Mouse (Mus musculus) testis, adult 2 months (tissue): ENCODE measurements around the gene Chek2. TPM values are rescaled to one million over a fixed set of nuclear protein-coding genes. Genes with fewer than 3 reads are reported as not detected.

Experiments used
- H3K27ac ChIP-seq: fragments of 200-500 bp; 2 replicates; pipeline ENCODE4 v1.5.1; 2012; ENCODE audit warnings: low read depth, low read length; ENCODE audit not compliant: control insufficient read depth, insufficient read depth
- H3K27me3 ChIP-seq: fragments of 200-500 bp; 2 replicates; pipeline ENCODE4 v1.6.1; 2012; ENCODE audit warnings: mild to moderate bottlenecking, low read length, moderate library complexity; ENCODE audit not compliant: control insufficient read depth, insufficient read depth
- H3K36me3 ChIP-seq: fragments of 200-500 bp; 2 replicates; pipeline ENCODE4 v1.6.1; 2012; ENCODE audit warnings: mild to moderate bottlenecking, low read length; ENCODE audit not compliant: control insufficient read depth, insufficient read depth
- H3K4me1 ChIP-seq: fragments of 200-500 bp; 2 replicates; pipeline ENCODE4 v1.6.1; 2012; ENCODE audit warnings: low read length; ENCODE audit not compliant: control insufficient read depth, insufficient read depth
- H3K4me3 ChIP-seq: fragments of 200-500 bp; 2 replicates; pipeline ENCODE4 v1.5.1; 2012; ENCODE audit warnings: low read depth, mild to moderate bottlenecking, low read length, moderate library complexity, mixed read lengths; ENCODE audit not compliant: control insufficient read depth
- CTCF ChIP-seq: fragments of 200-500 bp; IDR thresholded peaks from 2 replicates; pipeline ENCODE4 v1.5.1; 2012; ENCODE audit warnings: low read depth, mild to moderate bottlenecking, inconsistent platforms, low read length, moderate library complexity; ENCODE audit not compliant: control insufficient read depth, insufficient read depth, insufficient replicate concordance
- POLR2A ChIP-seq: fragments of 200-500 bp; IDR thresholded peaks from 2 replicates; pipeline ENCODE4 v1.6.1; 2012; ENCODE audit warnings: low read depth, mild to moderate bottlenecking, inconsistent platforms, low read length, moderate library complexity; ENCODE audit not compliant: control insufficient read depth
- polyA plus RNA-seq: library from polyadenylated mRNA; depleted of rRNA; stranded (reverse); fragments of >200 nt; gene quantifications from 2 replicates; pipeline ENCODE4 v1.2.3, GENCODE M21; 2012; rRNA removed

The Chek2 gene
- polyA plus RNA-seq: 1.5 and 1.7 TPM in 2 replicates

DNA sequence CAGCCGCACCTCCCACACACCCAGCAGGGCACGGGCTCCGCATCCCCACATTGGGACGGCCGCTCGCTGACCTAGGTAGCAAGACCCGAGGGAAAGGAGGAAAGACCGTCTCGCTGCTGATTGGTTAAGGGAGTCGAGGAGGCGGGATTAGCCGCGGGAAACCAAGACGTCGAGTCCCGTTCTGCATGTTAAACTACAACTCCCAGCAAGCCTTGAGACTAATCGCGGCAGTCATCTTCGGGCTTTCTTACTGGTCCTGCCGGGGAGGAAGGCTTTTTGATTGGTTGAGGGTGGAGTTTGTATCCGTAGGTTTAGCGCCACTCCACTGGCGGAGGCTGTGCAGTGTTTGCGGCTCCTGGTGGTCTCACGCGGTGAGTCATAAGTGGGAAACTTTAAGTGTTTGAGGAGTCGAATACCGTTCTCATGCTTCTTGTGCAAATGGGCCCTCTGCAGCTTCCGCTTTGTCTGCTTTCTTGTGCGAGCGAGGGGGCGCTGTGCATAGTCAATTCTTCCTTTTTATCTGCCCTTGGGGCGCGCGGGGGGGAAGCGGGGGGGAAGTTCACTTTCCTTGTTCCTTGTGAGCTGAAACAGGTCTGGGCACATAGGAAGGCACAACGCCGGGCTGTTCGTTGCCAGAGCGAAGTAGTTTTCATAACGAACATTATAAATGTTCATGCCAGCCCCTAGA, at the start of gene Chek2, which contains the start of gene Hscb:
Gene Chek2 (plus strand): TSS at position 302 of the 688 bp plus-strand sequence.
Gene Hscb (minus strand): TSS at position 100 of the 688 bp plus-strand sequence.
- TF ChIP-seq CTCF: no peak; the same call in 1 of the 2 replicates
- TF ChIP-seq POLR2A: peak; percentile 71
- Histone ChIP-seq H3K4me1 (peaks cover 7% of the 10 kb centered on the region; the same call in 1 of the 2 replicates), H3K27me3 (no peaks in the 10 kb centered on the region), H3K27ac (peak within 1 kb of the TSS; percentile 35), H3K36me3 (no peaks in the 10 kb centered on the region), H3K4me3 (peak within 1 kb of the TSS; percentile 80)

DNA sequence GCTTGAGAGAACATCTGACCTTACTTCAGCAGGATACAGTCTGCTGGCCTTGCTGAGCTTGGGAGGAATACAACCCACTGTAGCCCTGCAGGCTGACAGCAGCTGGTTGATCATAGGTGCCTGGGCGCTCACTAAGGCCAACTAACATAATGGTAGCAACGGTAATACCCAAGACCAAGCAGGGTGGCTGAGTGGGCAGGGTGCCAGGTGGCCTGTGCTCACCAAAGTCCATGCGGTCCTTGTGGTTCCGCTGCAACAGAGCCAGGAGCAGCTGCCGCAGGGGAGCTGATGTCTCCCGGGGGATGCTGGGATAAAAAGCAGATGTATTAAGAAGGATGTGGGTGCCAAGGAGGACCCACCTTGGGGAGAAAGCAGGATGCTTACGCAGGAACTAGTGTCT, 45.4 kb upstream of the Chek2 start:
- Histone ChIP-seq H3K4me1 (no peaks in the 10 kb centered on the region), H3K27ac (no peak overlapping the region), H3K4me3 (no peak overlapping the region), H3K27me3 (no peaks in the 10 kb centered on the region), H3K36me3 (peaks cover 2% of the 10 kb centered on the region)
- TF ChIP-seq POLR2A (no peak), CTCF (no peak)

- TF ChIP-seq CTCF (no peak), POLR2A (no peak)
- H3K36me3 ChIP-seq: peaks cover 2% of the 10 kb centered on the region
- no peaks in the 10 kb centered on the region; the same call in 1 of the 2 replicates for H3K4me1 ChIP-seq
- H3K4me3 ChIP-seq: no peak overlapping the region
- no peak overlapping the region for H3K27ac ChIP-seq
- H3K27me3 ChIP-seq: no peaks in the 10 kb centered on the region
Observed at GRCm38 (mm10) chr5:110797696-110798095, 42.1 kb upstream of the Chek2 start.

DNA sequence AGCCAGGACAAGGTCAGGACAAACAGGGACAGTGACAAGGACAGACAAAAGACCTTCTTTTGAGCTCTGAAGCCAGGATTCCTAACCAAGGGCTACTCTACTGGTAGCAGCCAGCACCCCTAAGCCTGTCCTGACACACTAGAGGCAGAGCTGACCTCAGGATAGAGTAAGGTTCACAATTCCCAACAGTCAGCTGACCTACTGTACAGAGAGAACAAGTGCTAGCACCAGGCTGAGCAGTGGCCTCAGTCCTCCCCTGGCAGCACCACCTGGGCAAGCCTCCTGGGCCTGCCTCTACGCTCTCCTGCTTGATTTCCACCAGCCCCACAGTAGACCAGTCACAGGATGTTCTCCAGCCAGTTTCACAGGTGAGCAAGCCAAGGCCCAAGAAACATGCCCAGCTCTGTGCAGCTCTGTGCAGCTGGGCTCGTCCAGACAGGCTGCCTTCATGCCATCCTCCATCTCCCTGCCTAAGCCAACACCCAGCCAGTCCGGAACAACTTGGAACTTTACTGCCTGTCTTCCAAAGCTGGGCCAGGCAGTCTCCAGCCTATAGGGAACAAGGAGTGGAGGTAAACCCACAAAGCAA, 38.6 kb upstream of the Chek2 start:
- Histone ChIP-seq H3K4me3 (no peak overlapping the region), H3K27ac (no peak overlapping the region), H3K4me1 (no peaks in the 10 kb centered on the region; the same call in 1 of the 2 replicates), H3K36me3 (no peaks in the 10 kb centered on the region; the same call in none of the 2 replicates), H3K27me3 (no peaks in the 10 kb centered on the region)
- no peak for TF ChIP-seq CTCF
- no peak for TF ChIP-seq POLR2A

DNA sequence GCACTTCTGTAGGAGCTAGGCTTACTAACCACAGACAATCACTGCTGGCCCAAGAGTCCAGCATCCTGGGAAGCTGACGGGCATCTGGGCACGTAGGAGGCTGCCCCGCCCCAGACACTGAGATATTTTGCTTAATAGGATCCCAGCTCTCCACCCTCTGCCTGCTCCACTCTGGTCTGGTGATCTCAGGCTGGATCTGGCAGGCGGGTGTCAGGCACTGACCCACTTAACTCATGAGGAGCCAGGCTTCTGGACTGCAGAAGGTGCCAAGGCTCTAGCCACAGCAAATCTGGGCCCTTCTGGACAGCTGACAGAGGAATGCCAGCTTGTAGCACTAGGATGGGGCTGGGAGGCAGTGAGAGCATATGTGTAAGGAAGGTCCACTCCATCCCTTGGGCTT, 37.6 kb upstream of the Chek2 start:
- Histone ChIP-seq H3K4me1 (no peaks in the 10 kb centered on the region; the same call in 1 of the 2 replicates), H3K27ac (no peak overlapping the region), H3K36me3 (no peaks in the 10 kb centered on the region; the same call in none of the 2 replicates), H3K4me3 (no peak overlapping the region), H3K27me3 (no peaks in the 10 kb centered on the region)
- TF ChIP-seq CTCF: no peak

GRCm38 (mm10) chr5:110802809-110803208, 37.0 kb upstream of the Chek2 start:
- no peak for TF ChIP-seq POLR2A
- no peak for TF ChIP-seq CTCF
- no peaks in the 10 kb centered on the region for H3K27me3 ChIP-seq
- H3K4me1 ChIP-seq: peaks cover 2% of the 10 kb centered on the region
- H3K4me3 ChIP-seq: no peak overlapping the region
- no peaks in the 10 kb centered on the region; the same call in 1 of the 2 replicates for H3K36me3 ChIP-seq
- no peak overlapping the region for H3K27ac ChIP-seq

GRCm38 (mm10) chr5:110804012-110804743, 35.6 kb upstream of the Chek2 start:
- H3K27ac ChIP-seq: no peak overlapping the region
- H3K27me3 ChIP-seq: no peaks in the 10 kb centered on the region
- no peak for TF ChIP-seq CTCF
- no peak for TF ChIP-seq POLR2A
- peaks cover 16% of the 10 kb centered on the region for H3K4me1 ChIP-seq
- no peak overlapping the region for H3K4me3 ChIP-seq
- H3K36me3 ChIP-seq: no peaks in the 10 kb centered on the region
